ENCODE assay signal across 15 mouse cellular contexts in genomic region chr13:103027456-103028078, GRCm38 (mm10).
DNase-seq lines count a peak whose midpoint lies in the region; ATAC-seq lines count a peak whose summit lies in the region.
"Had no signal": no experiment of that assay in that cellular context is flagged by ENCODE, and none has a peak within 500 bp of the region (broad histone marks: within the 10 kb centered on the region; RNA-seq: fewer than 3 reads in every experiment).

No protein-coding gene starts in this region.

- DNase-seq in heart, postnatal 25 days (ENCODE audit: low spot score), result no peak
- DNase-seq in embryo, embryonic 10 days (ENCODE audit: low spot score), result peak; percentile 76
- DNase-seq in layer of hippocampus, adult 11-12 months (ENCODE audit: low spot score), result no peak
- no peak for DNase-seq in liver
- DNase-seq: cerebellum, postnatal 14 days; kidney, postnatal 36 days; retina, postnatal 1 day; spleen, adult 18-20 months had no signal

- 0 out of 4 replicates have a peak overlapping the region, but pooled peaks of 1 of the 2 experiments have one; percentile 2 for H3K27ac ChIP-seq in heart, embryonic 14.5 days (replicated peaks in 1 of 2; ENCODE audit: control insufficient read depth in 1 of 2, insufficient read depth in 1 of 2, low read depth in 2 of 2, low read length in 2 of 2)
- peak overlapping the region; percentile 23; the same call in 1 of the 2 replicates for H3K27ac ChIP-seq in embryonic facial prominence, embryonic 12.5 days
- no peak overlapping the region for H3K27ac ChIP-seq in limb, embryonic 13.5 days
- H3K27ac ChIP-seq: left cerebral cortex, adult 2 months; macrophage; stomach, postnatal 0 days had no signal

- intact Hi-C loops in heart, postnatal 25 days (cut with DNase I), result no loop called here

- no peaks in the 10 kb centered on the region for H3K27me3 ChIP-seq in heart, embryonic 14.5 days (ENCODE audit: control insufficient read depth, insufficient read depth, low read length)
- 0 out of 2 replicates have a peak, but pooled peaks cover 2% of the 10 kb centered on the region for H3K27me3 ChIP-seq in embryonic facial prominence, embryonic 12.5 days
- H3K27me3 ChIP-seq in limb, embryonic 13.5 days, result peaks cover 25% of the 10 kb centered on the region

- peaks cover 20 to 42% of the 10 kb centered on the region in 2 experiments for H3K4me1 ChIP-seq in heart, embryonic 14.5 days (ENCODE audit: control insufficient read depth in 2 of 2, insufficient read depth in 2 of 2, low read length in 2 of 2)
- peaks cover 16% of the 10 kb centered on the region for H3K4me1 ChIP-seq in embryonic facial prominence, embryonic 12.5 days
- H3K4me1 ChIP-seq in limb, embryonic 13.5 days, result peaks cover 36% of the 10 kb centered on the region

- no peak overlapping the region for H3K4me3 ChIP-seq in heart, embryonic 14.5 days (ENCODE audit: control insufficient read depth in 1 of 2, insufficient read depth in 1 of 2, low read depth in 1 of 2, low read length in 2 of 2)
- H3K4me3 ChIP-seq in embryonic facial prominence, embryonic 12.5 days, result no peak overlapping the region
- no peak overlapping the region for H3K4me3 ChIP-seq in limb, embryonic 13.5 days
- H3K4me3 ChIP-seq: left cerebral cortex, adult 2 months had no signal

- 0 out of 2 replicates have a peak overlapping the region, but pooled peaks have one; percentile 7 for H3K4me2 ChIP-seq in heart, embryonic 14.5 days (ENCODE audit: low read length)
- peak overlapping the region; percentile 19; the same call in 1 of the 2 replicates for H3K4me2 ChIP-seq in embryonic facial prominence, embryonic 12.5 days (replicated peaks)
- H3K4me2 ChIP-seq in limb, embryonic 13.5 days (replicated peaks), result peak overlapping the region; percentile 46

- ATAC-seq in heart, embryonic 14.5 days (ENCODE audit: insufficient number of reproducible peaks, insufficient read depth, low FRiP score, low read depth), result no peak
- ATAC-seq in embryonic facial prominence, embryonic 12.5 days (ENCODE audit: insufficient number of reproducible peaks, insufficient read depth, low FRiP score, low TSS enrichment), result no peak
- ATAC-seq in limb, embryonic 13.5 days (ENCODE audit: low FRiP score, low read depth), result peak; percentile 77
- ATAC-seq in monocyte, adult 5-6 weeks (replicated peaks; ENCODE audit: insufficient number of reproducible peaks, low FRiP score, low TSS enrichment, poor library complexity, severe bottlenecking), result no peak

- H3K9me3 ChIP-seq in heart, embryonic 14.5 days (ENCODE audit: control insufficient read depth, low read length), result no peaks in the 10 kb centered on the region
- H3K9me3 ChIP-seq in embryonic facial prominence, embryonic 12.5 days, result no peaks in the 10 kb centered on the region
- H3K9me3 ChIP-seq in limb, embryonic 13.5 days, result no peaks in the 10 kb centered on the region

- no peak overlapping the region for H3K9ac ChIP-seq in heart, embryonic 14.5 days (ENCODE audit: low read length)
- H3K9ac ChIP-seq in embryonic facial prominence, embryonic 12.5 days, result no peak overlapping the region
- no peak overlapping the region for H3K9ac ChIP-seq in limb, embryonic 13.5 days

- 47% methylated on average over 17 of the region's 17 CpGs for WGBS in heart, embryonic 14.5 days
- WGBS in embryonic facial prominence, embryonic 12.5 days, result 21% methylated on average over 17 of the region's 17 CpGs
- 11% methylated on average over 17 of the region's 17 CpGs for WGBS in limb, embryonic 13.5 days

- H3K36me3 ChIP-seq in heart, embryonic 14.5 days (ENCODE audit: control insufficient read depth, insufficient read depth, low read length), result no peaks in the 10 kb centered on the region
- no peaks in the 10 kb centered on the region for H3K36me3 ChIP-seq in embryonic facial prominence, embryonic 12.5 days
- no peaks in the 10 kb centered on the region for H3K36me3 ChIP-seq in limb, embryonic 13.5 days
